Mouse (Mus musculus): Measurements from ENCODE around the gene Spindoc. TPM values are rescaled to one million over a fixed set of nuclear protein-coding genes. Genes with fewer than 3 reads are reported as not detected.

Gene Spindoc
- polyA plus RNA-seq, 2 experiments, result 21.9 to 37.6 TPM

- Histone ChIP-seq H3K9ac (ENCODE audit: low read depth, low read length, severe bottlenecking) (no peak overlapping the region), H3K4me1 (ENCODE audit: control insufficient read depth, insufficient read depth, low read length) (peaks cover 3% of the 10 kb centered on the region; the same call in 1 of the 2 replicates), H3K4me2 (replicated peaks; ENCODE audit: low read depth, low read length, severe bottlenecking) (no peak overlapping the region), H3K4me3 (replicated peaks; ENCODE audit: low read length) (no peak overlapping the region), H3K27me3 (ENCODE audit: control insufficient read depth, insufficient read depth, low read length) (no peaks in the 10 kb centered on the region), H3K9me3 (ENCODE audit: control insufficient read depth, low read length) (no peaks in the 10 kb centered on the region), H3K27ac (replicated peaks; ENCODE audit: low read depth, low read length) (no peak overlapping the region), H3K36me3 (ENCODE audit: control insufficient read depth, insufficient read depth, low read length) (no peaks in the 10 kb centered on the region)
- WGBS, result 26% methylated on average over 4 of the region's 4 CpGs
- no peak for TF ChIP-seq POLR2A (IDR thresholded peaks at IDR 0.05; ENCODE audit: borderline replicate concordance, extremely low read depth, insufficient read depth, insufficient read length)
- no peak for ATAC-seq (ENCODE audit: low FRiP score, low read depth)
- DNase-seq (ENCODE audit: low spot score), result peak; percentile 68
These were observed 37.5 kb downstream of the Spindoc start for GRCm38 (mm10) chr19:7345235-7345755.

DNA sequence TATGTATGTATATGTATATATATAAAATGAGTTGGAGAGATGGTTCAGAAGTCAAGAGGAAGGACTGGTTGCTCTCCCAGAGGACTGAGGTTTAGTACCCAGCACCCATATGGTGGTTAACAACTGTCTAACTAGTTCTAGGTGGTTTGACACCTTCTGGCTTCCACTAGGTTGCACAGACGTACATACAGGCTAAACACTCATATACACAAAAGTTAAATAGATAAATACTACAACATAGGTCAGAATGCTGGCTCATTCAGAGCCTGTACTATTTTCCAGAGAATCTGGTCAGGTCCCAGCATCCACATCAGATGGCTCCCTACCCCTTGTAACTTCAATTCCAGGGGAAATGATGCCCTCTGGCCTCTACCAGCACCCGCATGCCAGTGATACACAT lies 40.1 kb downstream of the Spindoc start:
- Histone ChIP-seq H3K36me3 (ENCODE audit: control insufficient read depth, insufficient read depth, low read length) (no peaks in the 10 kb centered on the region), H3K4me3 (replicated peaks; ENCODE audit: low read length) (no peak overlapping the region), H3K4me1 (ENCODE audit: control insufficient read depth, insufficient read depth, low read length) (peaks cover 21% of the 10 kb centered on the region), H3K27me3 (ENCODE audit: control insufficient read depth, insufficient read depth, low read length) (no peaks in the 10 kb centered on the region), H3K4me2 (replicated peaks; ENCODE audit: low read depth, low read length, severe bottlenecking) (no peak overlapping the region), H3K9me3 (ENCODE audit: control insufficient read depth, low read length) (no peaks in the 10 kb centered on the region), H3K27ac (replicated peaks; ENCODE audit: low read depth, low read length) (no peak overlapping the region), H3K9ac (ENCODE audit: low read depth, low read length, severe bottlenecking) (no peak overlapping the region)
- no peak for ATAC-seq (ENCODE audit: low FRiP score, low read depth)
- TF ChIP-seq POLR2A (IDR thresholded peaks at IDR 0.05; ENCODE audit: borderline replicate concordance, extremely low read depth, insufficient read depth, insufficient read length), result no peak
- 73% methylated on average over 2 of the region's 2 CpGs for WGBS
- DNase-seq (ENCODE audit: low spot score), result no peak

GRCm38 (mm10) chr19:7341512-7342397 lies 41.0 kb downstream of the Spindoc start, which contains the start of gene Mark2:
Gene Mark2, minus strand, starts transcription at chr19:7341860.
- DNase-seq (ENCODE audit: low spot score) (peak; percentile 100), ATAC-seq (ENCODE audit: low FRiP score, low read depth) (peak; percentile 95)
- no peaks in the 10 kb centered on the region for H3K27me3 ChIP-seq (ENCODE audit: control insufficient read depth, insufficient read depth, low read length)
- peak within 1 kb of the TSS; percentile 91 for H3K9ac ChIP-seq (ENCODE audit: low read depth, low read length, severe bottlenecking)
- peak; percentile 63; the same call in 1 of the 2 replicates for TF ChIP-seq POLR2A (IDR thresholded peaks at IDR 0.05; ENCODE audit: borderline replicate concordance, extremely low read depth, insufficient read depth, insufficient read length)
- H3K4me2 ChIP-seq (replicated peaks; ENCODE audit: low read depth, low read length, severe bottlenecking), result peak within 1 kb of the TSS; percentile 77
- H3K27ac ChIP-seq (replicated peaks; ENCODE audit: low read depth, low read length), result peak within 1 kb of the TSS; percentile 86
- peaks cover 21% of the 10 kb centered on the region for H3K4me1 ChIP-seq (ENCODE audit: control insufficient read depth, insufficient read depth, low read length)
- H3K9me3 ChIP-seq (ENCODE audit: control insufficient read depth, low read length), result no peaks in the 10 kb centered on the region
- no peaks in the 10 kb centered on the region for H3K36me3 ChIP-seq (ENCODE audit: control insufficient read depth, insufficient read depth, low read length)
- whole genome bisulfite sequencing, result 4% methylated on average over 61 of the region's 63 CpGs
- H3K4me3 ChIP-seq (replicated peaks; ENCODE audit: low read length), result peak within 1 kb of the TSS; percentile 99

DNA sequence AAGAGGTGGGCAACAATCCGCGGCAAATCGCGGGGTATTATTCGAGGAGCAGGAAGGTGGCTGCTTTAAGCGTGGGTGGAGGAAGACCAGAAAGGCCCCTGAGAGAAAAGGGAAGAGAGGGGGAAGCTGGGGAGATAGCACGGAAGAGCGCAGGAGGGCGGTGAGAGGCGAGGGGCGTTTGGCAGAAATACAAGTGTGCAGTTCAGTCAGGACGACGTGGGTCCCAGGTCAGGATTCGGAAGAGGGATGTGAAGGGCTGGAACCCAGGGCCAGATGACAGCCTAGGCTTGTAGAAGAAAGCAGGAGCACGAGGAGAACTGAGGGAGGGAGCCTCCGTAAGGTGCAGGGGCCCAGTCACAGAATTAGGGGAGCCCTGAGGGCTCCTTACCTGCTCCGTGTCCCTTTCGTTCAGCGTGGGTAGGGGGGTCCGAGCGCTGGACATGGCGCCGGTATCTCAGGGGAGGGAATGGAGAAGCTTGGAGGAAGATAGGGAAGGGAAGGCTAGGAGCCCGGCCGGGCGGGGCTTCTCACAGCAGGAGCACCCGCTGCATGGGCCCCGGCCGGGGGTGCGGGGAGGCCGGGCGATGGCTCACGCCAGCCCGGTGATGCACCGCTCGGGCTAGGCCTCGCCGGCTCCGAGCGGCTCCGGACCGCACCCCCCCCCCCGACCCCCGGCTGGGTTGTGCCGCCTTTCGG lies 41.9 kb downstream of the Spindoc start:
- Histone ChIP-seq H3K4me3 (replicated peaks; ENCODE audit: low read length) (peak overlapping the region; percentile 99), H3K4me1 (ENCODE audit: control insufficient read depth, insufficient read depth, low read length) (peaks cover 21% of the 10 kb centered on the region), H3K9ac (ENCODE audit: low read depth, low read length, severe bottlenecking) (peak overlapping the region; percentile 91), H3K27ac (replicated peaks; ENCODE audit: low read depth, low read length) (peak overlapping the region; percentile 86), H3K4me2 (replicated peaks; ENCODE audit: low read depth, low read length, severe bottlenecking) (peak overlapping the region; percentile 77), H3K9me3 (ENCODE audit: control insufficient read depth, low read length) (no peaks in the 10 kb centered on the region), H3K27me3 (ENCODE audit: control insufficient read depth, insufficient read depth, low read length) (no peaks in the 10 kb centered on the region), H3K36me3 (ENCODE audit: control insufficient read depth, insufficient read depth, low read length) (no peaks in the 10 kb centered on the region)
- WGBS, result under 1% methylated on average over 26 of the region's 46 CpGs
- DNase-seq (ENCODE audit: low spot score) (no peak), ATAC-seq (ENCODE audit: low FRiP score, low read depth) (peak; percentile 77)
- no peak for TF ChIP-seq POLR2A (IDR thresholded peaks at IDR 0.05; ENCODE audit: borderline replicate concordance, extremely low read depth, insufficient read depth, insufficient read length)

GRCm38 (mm10) chr19:7340371-7340779 lies 42.4 kb downstream of the Spindoc start:
- peaks cover 21% of the 10 kb centered on the region for H3K4me1 ChIP-seq (ENCODE audit: control insufficient read depth, insufficient read depth, low read length)
- H3K36me3 ChIP-seq (ENCODE audit: control insufficient read depth, insufficient read depth, low read length), result no peaks in the 10 kb centered on the region; the same call in 1 of the 2 replicates
- ATAC-seq (ENCODE audit: low FRiP score, low read depth) (no peak), DNase-seq (ENCODE audit: low spot score) (no peak)
- TF ChIP-seq POLR2A (IDR thresholded peaks at IDR 0.05; ENCODE audit: borderline replicate concordance, extremely low read depth, insufficient read depth, insufficient read length), result no peak
- H3K27me3 ChIP-seq (ENCODE audit: control insufficient read depth, insufficient read depth, low read length), result no peaks in the 10 kb centered on the region
- H3K9me3 ChIP-seq (ENCODE audit: control insufficient read depth, low read length), result no peaks in the 10 kb centered on the region
- peak overlapping the region; percentile 77 for H3K4me2 ChIP-seq (replicated peaks; ENCODE audit: low read depth, low read length, severe bottlenecking)
- no peak overlapping the region for H3K27ac ChIP-seq (replicated peaks; ENCODE audit: low read depth, low read length)
- H3K9ac ChIP-seq (ENCODE audit: low read depth, low read length, severe bottlenecking), result peak overlapping the region; percentile 91
- WGBS, result 2% methylated on average over 15 of the region's 15 CpGs
- peak overlapping the region; percentile 99 for H3K4me3 ChIP-seq (replicated peaks; ENCODE audit: low read length)
